Mouse (Mus musculus): ENCODE results near the gene Serpina7. TPM values are rescaled to one million over a fixed set of nuclear protein-coding genes. Genes with fewer than 3 reads are reported as not detected.

Serpina7 gene
- total RNA-seq (2021) = not detected

- DNase-seq (ENCODE audit: low spot score in 2 of 2) = no peak
- intact Hi-C loops (cut with DNase I) = no loop called here
These were observed at the start of gene Serpina7 for GRCm38 (mm10) chrX:139085077-139085476. Gene Serpina7 (minus strand): TSS chrX:139085236.

- intact Hi-C loops (cut with DNase I) = no loop called here
- no peak for DNase-seq (ENCODE audit: low spot score in 2 of 2)
These were observed 49.0 kb upstream of the Serpina7 start for GRCm38 (mm10) chrX:139134031-139134430.

DNA sequence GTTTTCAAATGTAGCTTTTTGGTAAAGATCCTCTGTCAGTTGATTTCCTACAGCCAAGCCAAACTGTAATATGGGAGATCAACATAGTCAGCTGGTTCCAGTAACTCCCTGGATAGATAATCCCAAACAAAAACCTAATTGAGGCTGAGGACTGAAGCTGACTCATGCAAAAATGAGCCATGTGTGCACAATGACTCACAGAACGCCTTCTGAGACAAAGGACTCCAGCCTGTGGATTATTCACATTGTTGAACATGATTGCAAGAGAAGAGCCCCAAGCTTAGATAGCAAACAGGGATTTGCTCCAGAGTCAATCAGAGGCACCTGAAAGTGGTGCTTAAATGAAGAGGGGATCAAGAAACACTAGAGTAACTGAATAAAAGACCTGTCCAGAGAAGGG lies 12.2 kb upstream of the Serpina7 start:
- intact Hi-C loops (cut with DNase I) = no loop called here
- DNase-seq (ENCODE audit: low spot score in 2 of 2) = no peak

DNA sequence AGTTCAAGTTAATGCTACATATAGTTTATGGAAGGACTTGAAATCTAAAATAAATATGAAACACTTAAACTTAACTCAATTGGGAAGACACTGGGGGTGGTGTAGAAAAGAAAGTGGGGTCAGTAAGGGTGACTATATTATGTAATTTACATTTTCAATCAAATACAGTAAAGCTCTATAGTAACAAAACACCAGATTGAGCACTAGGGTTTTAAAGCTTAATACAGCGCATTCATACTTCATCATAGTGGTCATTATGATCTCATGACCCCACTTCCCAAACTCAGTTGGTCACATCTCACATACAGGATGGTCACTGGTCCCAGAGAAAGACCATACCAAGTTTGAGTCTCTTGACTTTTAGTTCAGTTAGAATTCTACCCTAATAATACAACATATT lies 907 bp upstream of the Serpina7 start, which contains the start of gene 4930513O06Rik:
4930513O06Rik (plus strand) TSS at position 301 of the 400 bp plus-strand sequence.
- intact Hi-C loops (cut with DNase I) = no loop called here
- no peak for DNase-seq (ENCODE audit: low spot score in 2 of 2)

DNA sequence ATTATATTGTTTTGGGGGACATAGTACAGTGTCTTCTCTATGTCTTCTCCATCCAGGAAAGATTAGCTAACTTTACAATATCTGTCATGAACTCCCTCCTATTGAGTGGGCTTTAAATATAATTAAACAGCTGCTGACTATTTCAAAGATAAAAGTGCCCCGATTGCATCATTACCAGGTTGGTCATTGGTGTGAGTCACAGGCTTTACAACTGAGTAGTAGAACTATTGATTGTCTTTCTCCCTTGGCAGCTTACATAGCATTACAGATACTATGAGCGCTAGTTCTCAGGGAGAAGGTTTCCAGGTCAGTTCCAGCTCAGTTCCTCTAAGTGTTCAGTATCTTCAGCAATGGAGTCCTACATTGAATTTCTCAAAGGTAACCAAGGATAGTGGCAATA lies 6.5 kb downstream of the Serpina7 start:
- no peak for DNase-seq (ENCODE audit: low spot score in 2 of 2)
- intact Hi-C loops (cut with DNase I) = no loop called here

DNA sequence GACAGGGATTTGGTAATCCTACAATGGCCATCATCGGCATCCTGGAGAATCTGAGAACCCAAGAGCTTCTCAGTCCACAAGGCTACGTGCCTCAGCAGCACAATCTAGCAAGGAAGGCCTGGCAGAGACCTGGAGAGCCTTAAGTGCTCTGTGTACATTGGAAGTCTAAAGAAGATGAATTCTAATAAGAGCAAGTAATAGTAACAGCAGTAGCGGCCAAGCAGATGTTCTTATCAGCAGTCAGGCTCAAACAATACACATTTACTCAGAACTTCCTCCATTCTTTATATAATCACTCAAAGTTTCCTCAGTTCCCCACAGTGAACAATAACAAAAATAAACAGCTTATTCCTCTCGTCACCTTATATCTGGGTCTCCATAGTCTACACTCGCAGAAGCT lies 21.0 kb downstream of the Serpina7 start:
- intact Hi-C loops (cut with DNase I) = no loop called here
- DNase-seq (ENCODE audit: low spot score in 2 of 2) = no peak

GRCm38 (mm10) chrX:139053149-139053548 lies 31.9 kb downstream of the Serpina7 start:
- intact Hi-C loops (cut with DNase I) = no loop called here
- DNase-seq (ENCODE audit: low spot score in 2 of 2) = no peak

GRCm38 (mm10) chrX:139051976-139052375 lies 33.1 kb downstream of the Serpina7 start:
- no peak for DNase-seq (ENCODE audit: low spot score in 2 of 2)
- intact Hi-C loops (cut with DNase I) = no loop called here

DNA sequence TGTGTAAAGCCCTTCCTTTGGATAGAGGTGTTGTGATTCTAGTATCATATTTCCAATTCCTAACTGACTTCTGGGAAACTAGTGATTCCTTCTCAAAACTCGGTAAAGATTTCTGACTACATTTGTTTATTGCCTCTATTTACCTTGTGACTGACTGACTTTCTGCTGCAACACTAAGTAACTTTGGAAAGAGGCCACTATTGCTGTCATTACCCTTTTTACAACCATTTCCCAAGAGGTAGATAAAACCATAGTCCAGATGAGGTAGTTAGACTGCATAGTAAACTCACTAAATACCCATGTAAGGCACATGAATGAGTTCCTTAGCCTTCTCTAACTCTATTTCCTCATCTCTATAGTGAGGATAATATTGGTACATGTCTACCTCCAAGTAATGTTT lies 43.9 kb downstream of the Serpina7 start:
- no peak for DNase-seq (ENCODE audit: low spot score in 2 of 2)

DNA sequence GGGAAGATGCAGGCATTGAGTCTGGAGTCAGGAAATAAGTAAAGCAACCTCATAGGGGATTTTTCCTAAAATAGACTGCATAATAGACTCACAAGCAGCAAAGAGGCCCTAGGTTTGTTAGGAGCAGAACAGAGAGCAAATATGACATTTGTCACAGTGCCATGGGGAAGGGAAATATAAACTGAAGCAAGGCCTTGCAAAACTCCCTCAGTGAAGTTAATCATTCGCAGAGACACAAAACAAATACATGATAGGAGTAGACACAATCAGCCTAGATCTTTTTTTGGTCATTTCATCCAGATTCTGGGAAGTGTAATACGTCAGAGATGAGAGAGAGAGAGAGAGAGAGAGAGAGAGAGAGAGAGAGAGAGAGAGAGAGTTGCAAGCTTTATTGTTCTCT lies 45.7 kb downstream of the Serpina7 start:
- no peak for DNase-seq (ENCODE audit: low spot score in 2 of 2)
- intact Hi-C loops (cut with DNase I) = no loop called here

More for the DNA sequence above, 43.9 kb downstream of the Serpina7 start:
- intact Hi-C loops (cut with DNase I) = no loop called here

DNA sequence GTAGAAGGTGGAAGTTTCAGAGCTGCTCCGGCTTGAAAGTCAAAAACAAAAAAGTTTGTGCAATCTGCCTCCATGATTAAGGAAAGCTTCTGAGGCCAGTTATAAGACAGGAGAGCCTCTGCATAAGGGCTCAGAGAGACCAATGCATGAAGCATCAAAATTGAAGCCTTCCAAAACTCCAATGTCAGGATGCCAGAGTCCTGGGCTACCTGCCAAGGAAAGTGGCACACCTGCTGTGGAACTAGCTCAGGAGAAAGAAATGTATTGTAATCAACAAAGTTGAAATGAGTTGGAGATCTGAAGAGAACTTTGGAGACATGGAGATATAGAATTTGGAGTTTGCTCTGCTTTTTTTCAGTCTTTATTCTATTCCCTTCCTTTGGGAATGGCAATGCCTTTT lies 47.4 kb downstream of the Serpina7 start:
- intact Hi-C loops (cut with DNase I) = no loop called here
- no peak for DNase-seq (ENCODE audit: low spot score in 2 of 2)

Other genes starting within 250 kb of the Serpina7 start
- under 1 TPM; 0.07 TPM for gene Nrk, start 170.8 kb downstream of the Serpina7 start, total RNA-seq (2021)
- gene 4930513O06Rik, start 1.0 kb upstream of the Serpina7 start, total RNA-seq (2021) = not detected
- not detected for gene 4933428M09Rik, start 94.0 kb upstream of the Serpina7 start, total RNA-seq (2021)
- 1 to 10 TPM; 2.2 to 3.3 TPM for gene Mum1l1, start 124.8 kb upstream of the Serpina7 start, total RNA-seq (2021)
- gene Trap1a, start 248.4 kb upstream of the Serpina7 start, total RNA-seq (2021) = not detected

Measured in left cerebral cortex, postnatal 25 days (tissue).